Mouse (Mus musculus) MEL (cell line): ENCODE results near the gene Sowaha. TPM values are rescaled to one million over a fixed set of nuclear protein-coding genes. Genes with fewer than 3 reads are reported as not detected.

Source experiments
- DNase-seq: peaks from one replicate; pipeline ENCODE4 v3.0.0; 2011; ENCODE audit warnings: low read depth, low spot score
- H3K27ac ChIP-seq: 2 replicates; pipeline ENCODE4 v1.5.1; 2012; ENCODE audit warnings: low read depth, mild to moderate bottlenecking, control low read depth, low read length, moderate library complexity; ENCODE audit not compliant: control insufficient read depth
- H3K27me3 ChIP-seq, 2 experiments: fragments of 150-350 bp in 1 of 2; sonication (generic) in 1 of 2; 2 replicates each; pipeline ENCODE4 v1.6.1; 2012; ENCODE audit warnings: low read length in 2 of 2, mild to moderate bottlenecking in 2 of 2, improper control_type of control experiment in 1 of 2, moderate library complexity in 1 of 2; ENCODE audit not compliant: insufficient read depth in 2 of 2, control insufficient read depth in 1 of 2
- H3K36me3 ChIP-seq, 2 experiments: 2 replicates each; pipeline ENCODE4 v1.6.1; 2012 to 2014; ENCODE audit warnings: low read length in 2 of 2, improper control_type of control experiment in 1 of 2, inconsistent platforms in 1 of 2, mild to moderate bottlenecking in 1 of 2; ENCODE audit not compliant: insufficient read depth in 2 of 2, control insufficient read depth in 1 of 2
- H3K4me1 ChIP-seq, 2 experiments: fragments of 150-350 bp in 1 of 2; sonication (generic) in 1 of 2; 2 replicates each; pipeline ENCODE4 v1.6.1; 2012; ENCODE audit warnings: low read length in 2 of 2, improper control_type of control experiment in 1 of 2, mild to moderate bottlenecking in 1 of 2; ENCODE audit not compliant: insufficient read depth in 2 of 2, control insufficient read depth in 1 of 2
- H3K4me3 ChIP-seq, 2 experiments: fragments of 150-350 bp in 1 of 2; sonication (generic) in 1 of 2; 2 replicates each; pipeline ENCODE4 v1.5.1; 2012; ENCODE audit warnings: low read depth in 2 of 2, low read length in 2 of 2, mild to moderate bottlenecking in 2 of 2, moderate library complexity in 2 of 2, control low read depth in 1 of 2, improper control_type of control experiment in 1 of 2; ENCODE audit not compliant: control insufficient read depth in 1 of 2, insufficient read depth in 1 of 2
- H3K79me2 ChIP-seq: 2 replicates; pipeline ENCODE4 v1.6.1; 2012; ENCODE audit warnings: mild to moderate bottlenecking, low read length, moderate library complexity; ENCODE audit not compliant: control insufficient read depth, poor library complexity, insufficient read depth
- H3K9ac ChIP-seq: 2 replicates; pipeline ENCODE4 v1.6.1; 2012; ENCODE audit warnings: low read depth, mild to moderate bottlenecking, control low read depth, low read length, moderate library complexity; ENCODE audit not compliant: control insufficient read depth, poor library complexity, severe bottlenecking
- H3K9me3 ChIP-seq: fragments of 150-350 bp; sonication (generic); replicated peaks from 2 replicates; pipeline ENCODE4 v1.6.1; 2012; ENCODE audit warnings: mild to moderate bottlenecking, low read length, improper control_type of control experiment, moderate library complexity; ENCODE audit not compliant: insufficient read depth
- CHD1 ChIP-seq: IDR thresholded peaks from 2 replicates; pipeline ENCODE4 v1.6.1; 2012; ENCODE audit warnings: low read depth, mild to moderate bottlenecking, inconsistent platforms, low read length, improper control_type of control experiment
- CTCF ChIP-seq, 3 experiments: IDR thresholded peaks in 2 of 3; conservative IDR thresholded peaks in 1 of 3; 2 replicates each; pipeline ENCODE4 v1.5.1; 2011 to 2012; ENCODE audit warnings: low read length in 3 of 3, low read depth in 2 of 3, mild to moderate bottlenecking in 2 of 3, improper control_type of control experiment in 1 of 3, inconsistent platforms in 1 of 3, mixed read lengths in 1 of 3, moderate library complexity in 1 of 3; ENCODE audit not compliant: control insufficient read depth in 1 of 3, insufficient read depth in 1 of 3, poor library complexity in 1 of 3, severe bottlenecking in 1 of 3
- EP300 ChIP-seq, 2 experiments: IDR thresholded peaks; 2 replicates each; pipeline ENCODE4 v1.6.1; 2011; ENCODE audit warnings: improper control_type of control experiment in 2 of 2, low read length in 2 of 2, low read depth in 1 of 2, mild to moderate bottlenecking in 1 of 2
- ETS1 ChIP-seq: IDR thresholded peaks from 2 replicates; pipeline ENCODE4 v1.6.1; 2012; ENCODE audit warnings: low read depth, mild to moderate bottlenecking, inconsistent platforms, low read length, improper control_type of control experiment, moderate library complexity
- GABPA ChIP-seq: IDR thresholded peaks from 2 replicates; pipeline ENCODE4 v1.6.1; 2012; ENCODE audit warnings: low read depth, mild to moderate bottlenecking, inconsistent platforms, low read length, improper control_type of control experiment, moderate library complexity
- GATA1 ChIP-seq: IDR thresholded peaks from 2 replicates; pipeline ENCODE4 v1.6.1; 2011; ENCODE audit warnings: low read depth, low read length, improper control_type of control experiment
- HCFC1 ChIP-seq: IDR thresholded peaks from 2 replicates; pipeline ENCODE4 v1.6.1; 2012; ENCODE audit warnings: low read depth, mild to moderate bottlenecking, inconsistent platforms, low read length, improper control_type of control experiment, moderate library complexity
- JUND ChIP-seq: IDR thresholded peaks from 2 replicates; pipeline ENCODE4 v1.6.1; 2011; ENCODE audit warnings: low read depth, mild to moderate bottlenecking, improper control_type of control experiment, low read length
- KAT2A ChIP-seq: conservative IDR thresholded peaks from 2 replicates; pipeline ENCODE4 v1.6.1; 2012; ENCODE audit warnings: low read depth, low read length, improper control_type of control experiment, inconsistent platforms
- MEF2A ChIP-seq: IDR thresholded peaks from 2 replicates; pipeline ENCODE4 v1.6.1; 2014; ENCODE audit warnings: low read depth, mild to moderate bottlenecking, inconsistent platforms, low read length, improper control_type of control experiment; ENCODE audit not compliant: poor library complexity, insufficient replicate concordance, severe bottlenecking; ENCODE audit errors: extremely low read depth
- MYC ChIP-seq: IDR thresholded peaks from 2 replicates; pipeline ENCODE4 v1.6.1; 2011; ENCODE audit warnings: low read depth, mild to moderate bottlenecking, low read length, improper control_type of control experiment, moderate library complexity
- NRF1 ChIP-seq: IDR thresholded peaks from 2 replicates; pipeline ENCODE4 v1.6.1; 2014; ENCODE audit warnings: low read depth, mild to moderate bottlenecking, inconsistent platforms, low read length, improper control_type of control experiment, moderate library complexity; ENCODE audit not compliant: poor library complexity, insufficient read depth, severe bottlenecking
- RCOR1 ChIP-seq: IDR thresholded peaks from 2 replicates; pipeline ENCODE4 v1.6.1; 2012; ENCODE audit warnings: low read depth, mild to moderate bottlenecking, inconsistent platforms, low read length, improper control_type of control experiment
- SIN3A ChIP-seq: IDR thresholded peaks from 2 replicates; pipeline ENCODE4 v1.6.1; 2012; ENCODE audit warnings: low read length, improper control_type of control experiment, inconsistent platforms
- SMC3 ChIP-seq: IDR thresholded peaks from 2 replicates; pipeline ENCODE4 v1.6.1; 2011; ENCODE audit warnings: low read depth, low read length, improper control_type of control experiment
- UBTF ChIP-seq: IDR thresholded peaks from 2 replicates; pipeline ENCODE4 v1.6.1; 2012; ENCODE audit warnings: low read depth, mild to moderate bottlenecking, inconsistent platforms, low read length, improper control_type of control experiment, moderate library complexity, borderline replicate concordance; ENCODE audit not compliant: insufficient read depth
- USF1 ChIP-seq: IDR thresholded peaks from 2 replicates; pipeline ENCODE4 v1.6.1; 2014; ENCODE audit warnings: low read depth, mild to moderate bottlenecking, inconsistent platforms, low read length, improper control_type of control experiment, moderate library complexity
- ZC3H11A ChIP-seq: IDR thresholded peaks from 2 replicates; pipeline ENCODE4 v1.6.1; 2012; ENCODE audit warnings: low read depth, mild to moderate bottlenecking, inconsistent platforms, low read length, improper control_type of control experiment
- polyA plus RNA-seq, 2 experiments: library from polyadenylated mRNA; stranded (reverse) in 1 of 2; unstranded in 1 of 2; fragments of >175 nt in 1 of 2; fragments of >200 nt in 1 of 2; gene quantifications; 2 replicates each; pipeline versions ENCODE4 v1.2.1 to v1.2.4; 2012; ENCODE audit warnings: low replicate concordance in 2 of 2, low read depth in 1 of 2; ENCODE audit not compliant: insufficient read length in 2 of 2, insufficient read depth in 1 of 2, missing spikeins in 1 of 2
- total RNA-seq: library from RNA; depleted of rRNA; stranded (reverse); fragments of 300-350 nt; gene quantifications from 2 replicates; pipeline ENCODE4 v1.2.3, GENCODE M21; 2012

The Sowaha gene
- total and polyA plus RNA-seq, 3 experiments, result not detected

- no peak overlapping the region for H3K9ac ChIP-seq
- H3K4me3 ChIP-seq, result no peak overlapping the region
- no peaks in the 10 kb centered on the region for H3K9me3 ChIP-seq
- H3K4me1 ChIP-seq, result peaks cover 32 to 66% of the 10 kb centered on the region in 2 experiments
- TF ChIP-seq HCFC1 (no peak), CTCF (IDR thresholded peaks at IDR 0.05 in 2 of 3, conservative IDR thresholded peaks at IDR 0.05 in 1 of 3; ENCODE audit: control insufficient read depth in 1 of 3, insufficient read depth in 1 of 3, low read depth in 2 of 3, low read length in 3 of 3, poor library complexity in 1 of 3, severe bottlenecking in 1 of 3) (peak; percentile 67 to 84 (median 68)), CHD1 (no peak), RCOR1 (no peak)
- H3K79me2 ChIP-seq, result peaks cover 96% of the 10 kb centered on the region
- peaks cover 12 to 58% of the 10 kb centered on the region in 2 experiments for H3K36me3 ChIP-seq
- peak; percentile 67 for DNase-seq
- no peaks in the 10 kb centered on the region for H3K27me3 ChIP-seq
- 0 out of 2 replicates have a peak overlapping the region, but pooled peaks have one; percentile 4 for H3K27ac ChIP-seq
These were observed 44.8 kb upstream of the Sowaha start for GRCm38 (mm10) chr11:53524905-53525304.

- H3K9me3 ChIP-seq, result no peaks in the 10 kb centered on the region
- peak overlapping the region; percentile 30 for H3K9ac ChIP-seq
- H3K27me3 ChIP-seq, result no peaks in the 10 kb centered on the region
- no peak overlapping the region for H3K4me3 ChIP-seq
- TF ChIP-seq UBTF, result no peak
- no peak for TF ChIP-seq ETS1
- TF ChIP-seq MEF2A, result no peak
- TF ChIP-seq KAT2A, result no peak
- no peak for TF ChIP-seq SMC3
- TF ChIP-seq EP300 (IDR thresholded peaks at IDR 0.05; ENCODE audit: low read depth in 1 of 2, low read length in 2 of 2), result no peak
- TF ChIP-seq GATA1, result no peak
- no peak for TF ChIP-seq SIN3A
- TF ChIP-seq HCFC1, result no peak
- no peak for TF ChIP-seq CHD1
- no peak for TF ChIP-seq GABPA
- TF ChIP-seq JUND, result no peak
- no peak for TF ChIP-seq NRF1
- TF ChIP-seq MYC, result no peak
- TF ChIP-seq USF1, result no peak
- no peak for TF ChIP-seq ZC3H11A
- H3K36me3 ChIP-seq, result peaks cover 8 to 57% of the 10 kb centered on the region in 2 experiments
- peaks cover 93% of the 10 kb centered on the region for H3K79me2 ChIP-seq
- DNase-seq, result peak; percentile 16
- H3K4me1 ChIP-seq, result peaks cover 31 to 63% of the 10 kb centered on the region in 2 experiments
- H3K27ac ChIP-seq, result peak overlapping the region; percentile 73
These were observed 43.7 kb upstream of the Sowaha start for GRCm38 (mm10) chr11:53523545-53524405.
